Mouse (Mus musculus) lung, adult 18-20 months (tissue): ENCODE results near the gene Hoxd10.

ENCODE experiments used
- DNase-seq, 2 experiments: peaks; one replicate each; pipeline ENCODE4 v3.0.0; 2022; ENCODE audit warnings: mixed read lengths in 2 of 2

The Hoxd10 gene

GRCm38 (mm10) chr2:74696442-74697335, 5.0 kb downstream of the Hoxd10 start:
- DNase-seq, result no peak

DNA sequence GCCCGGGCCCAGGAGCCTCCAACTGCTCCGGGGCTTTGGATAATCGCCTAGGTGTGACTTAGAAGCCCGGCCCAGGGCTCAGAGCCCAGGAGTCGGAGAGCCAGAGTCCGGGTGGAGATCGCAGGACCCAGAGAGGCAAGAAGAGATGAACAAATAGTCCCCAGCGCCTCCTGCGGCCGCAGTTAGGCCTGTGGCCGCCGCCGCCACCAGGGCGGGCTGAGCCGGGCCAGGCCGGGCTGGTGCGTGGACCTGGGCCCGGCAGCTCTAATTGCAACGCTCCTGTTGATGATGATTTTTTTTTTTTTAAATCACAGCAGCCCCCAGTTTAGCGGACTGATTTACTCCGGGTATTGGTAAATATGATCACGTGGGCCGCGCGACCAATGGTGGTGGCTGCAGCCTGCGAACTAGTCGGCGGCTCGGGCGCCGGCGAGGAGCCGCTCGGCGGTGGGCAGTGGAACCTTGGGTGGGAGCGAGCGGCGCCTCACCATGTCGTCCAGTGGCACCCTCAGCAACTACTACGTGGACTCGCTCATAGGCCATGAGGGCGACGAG, 5.9 kb downstream of the Hoxd10 start, which contains the start of gene Hoxd9:
Gene Hoxd9, plus strand, starts transcription at position 161 of the 555 bp plus-strand sequence.
- DNase-seq, result no peak

DNA sequence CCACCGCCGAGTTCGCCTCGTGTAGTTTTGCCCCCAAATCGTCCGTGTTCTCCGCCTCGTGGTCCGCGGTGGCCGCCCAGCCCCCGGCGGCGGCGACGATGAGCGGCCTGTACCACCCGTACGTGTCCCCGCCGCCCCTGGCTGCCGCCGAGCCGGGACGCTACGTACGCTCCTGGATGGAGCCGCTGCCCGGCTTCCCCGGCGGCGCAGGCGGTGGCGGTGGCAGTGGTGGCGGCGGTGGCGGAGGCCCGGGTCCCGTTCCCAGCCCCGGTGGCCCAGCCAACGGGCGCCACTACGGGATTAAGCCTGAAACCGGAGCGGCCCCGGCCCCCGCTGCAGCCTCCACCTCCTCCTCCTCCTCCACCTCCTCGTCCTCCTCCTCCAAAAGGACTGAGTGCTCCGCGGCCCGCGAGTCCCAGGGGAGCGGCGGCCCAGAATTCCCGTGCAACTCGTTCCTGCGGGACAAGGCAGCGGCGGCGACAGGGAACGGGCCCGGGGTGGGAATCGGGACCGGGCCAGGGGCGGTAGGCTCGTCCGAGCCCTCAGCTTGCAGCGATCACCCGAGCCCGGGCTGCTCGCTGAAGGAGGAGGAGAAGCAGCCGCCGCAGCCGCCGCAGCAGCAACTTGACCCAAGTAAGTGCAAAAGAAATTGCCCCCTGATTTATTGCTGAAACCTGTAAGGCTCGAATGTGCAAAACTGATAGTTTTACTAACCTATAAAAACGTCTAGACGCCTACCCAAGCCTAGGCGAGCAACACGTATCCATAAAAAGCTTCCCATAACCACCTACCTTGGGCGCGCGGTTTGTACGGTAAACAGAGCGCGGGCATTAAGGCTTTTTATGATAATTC, 6.7 kb downstream of the Hoxd10 start:
- no peak for DNase-seq

DNA sequence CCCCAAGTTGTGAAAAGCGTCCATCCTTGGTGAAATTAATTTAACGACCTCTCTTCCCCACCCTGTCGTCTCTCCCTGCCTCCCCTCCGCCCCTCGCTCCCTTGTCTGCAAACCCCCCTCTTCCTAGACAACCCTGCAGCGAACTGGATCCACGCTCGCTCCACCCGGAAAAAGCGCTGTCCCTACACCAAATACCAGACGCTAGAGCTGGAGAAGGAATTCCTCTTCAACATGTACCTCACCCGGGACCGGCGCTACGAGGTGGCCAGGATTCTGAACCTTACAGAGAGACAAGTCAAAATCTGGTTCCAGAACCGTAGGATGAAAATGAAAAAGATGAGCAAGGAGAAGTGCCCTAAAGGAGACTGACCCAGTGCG, 7.3 kb downstream of the Hoxd10 start:
- DNase-seq, result no peak

- no peak for DNase-seq
Observed at GRCm38 (mm10) chr2:74699664-74700545, 8.2 kb downstream of the Hoxd10 start.

- no peak for DNase-seq
Observed at GRCm38 (mm10) chr2:74700546-74701112, 8.9 kb downstream of the Hoxd10 start.

- DNase-seq, result peak; percentile 49 to 53
Observed at GRCm38 (mm10) chr2:74701949-74702819, 10.5 kb downstream of the Hoxd10 start.

DNA sequence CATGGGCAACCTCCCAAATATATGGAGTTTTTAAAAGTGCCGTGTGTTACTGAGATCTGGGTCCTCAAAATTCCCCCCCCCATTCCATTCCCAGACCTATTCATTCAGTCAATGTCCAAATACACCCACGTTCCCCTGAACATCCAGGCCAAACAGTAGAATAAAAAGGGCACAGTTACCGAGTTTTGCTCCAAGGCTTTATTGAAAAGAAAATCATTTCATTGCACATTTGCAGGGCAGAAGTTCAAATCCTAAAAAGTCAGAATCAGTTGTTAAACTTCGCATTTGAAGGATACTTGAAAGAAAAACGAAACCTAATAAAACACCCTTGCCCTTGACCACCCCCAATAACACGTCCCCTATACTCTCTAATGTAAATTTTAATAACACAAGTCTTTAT, 11.1 kb downstream of the Hoxd10 start:
- no peak for DNase-seq

DNA sequence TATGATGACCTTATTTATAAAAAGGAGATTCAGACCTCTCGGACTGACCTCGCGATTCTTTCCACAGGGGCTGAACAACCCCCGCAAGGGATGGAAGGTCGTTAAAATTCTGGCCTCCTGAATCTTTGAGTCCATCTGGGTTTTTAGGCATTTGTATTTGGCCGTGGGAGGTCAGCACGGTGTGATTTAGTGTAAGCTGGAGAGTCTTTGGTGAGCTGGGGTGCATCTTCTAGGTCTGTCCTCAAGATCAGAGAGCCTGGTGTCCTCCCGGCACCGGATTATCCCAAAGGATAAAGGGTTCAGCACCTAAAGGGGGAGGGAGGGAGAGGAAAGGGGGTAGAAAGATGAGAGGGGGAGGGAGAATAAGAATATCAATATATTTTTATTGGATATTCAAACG, 11.6 kb downstream of the Hoxd10 start:
- DNase-seq, result no peak

DNA sequence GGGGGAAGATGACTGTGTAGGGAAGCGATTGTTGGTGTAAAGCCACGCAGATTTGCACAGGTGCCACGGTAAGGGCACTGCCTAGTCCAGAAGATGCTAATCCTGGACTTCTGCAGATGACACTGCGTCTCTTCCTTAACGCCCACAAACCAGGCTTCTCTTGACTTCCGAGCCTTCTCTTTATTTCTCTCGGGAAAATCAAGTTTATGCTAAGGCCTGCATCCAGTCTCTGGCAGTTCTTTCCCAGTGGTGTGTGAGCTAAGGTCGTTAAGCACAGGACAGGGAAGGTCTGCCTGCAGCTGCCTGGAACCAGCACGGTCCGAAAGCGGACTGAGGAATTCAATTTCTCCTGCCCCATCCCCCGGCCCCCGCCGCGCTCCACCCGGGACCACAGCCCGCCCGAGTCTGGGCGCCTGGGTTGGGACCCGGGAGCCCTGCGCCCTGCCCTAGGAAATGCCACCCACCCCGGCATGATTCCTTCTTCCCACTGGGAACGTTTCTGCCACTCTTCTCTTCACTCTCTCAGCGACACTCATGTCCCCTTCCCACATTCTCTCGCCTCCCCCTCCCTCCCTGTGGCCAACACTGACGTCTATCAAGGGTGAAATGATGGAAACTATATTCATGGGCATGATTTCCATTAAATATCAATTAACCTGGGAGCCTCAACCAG, 12.1 kb downstream of the Hoxd10 start:
- no peak for DNase-seq

DNA sequence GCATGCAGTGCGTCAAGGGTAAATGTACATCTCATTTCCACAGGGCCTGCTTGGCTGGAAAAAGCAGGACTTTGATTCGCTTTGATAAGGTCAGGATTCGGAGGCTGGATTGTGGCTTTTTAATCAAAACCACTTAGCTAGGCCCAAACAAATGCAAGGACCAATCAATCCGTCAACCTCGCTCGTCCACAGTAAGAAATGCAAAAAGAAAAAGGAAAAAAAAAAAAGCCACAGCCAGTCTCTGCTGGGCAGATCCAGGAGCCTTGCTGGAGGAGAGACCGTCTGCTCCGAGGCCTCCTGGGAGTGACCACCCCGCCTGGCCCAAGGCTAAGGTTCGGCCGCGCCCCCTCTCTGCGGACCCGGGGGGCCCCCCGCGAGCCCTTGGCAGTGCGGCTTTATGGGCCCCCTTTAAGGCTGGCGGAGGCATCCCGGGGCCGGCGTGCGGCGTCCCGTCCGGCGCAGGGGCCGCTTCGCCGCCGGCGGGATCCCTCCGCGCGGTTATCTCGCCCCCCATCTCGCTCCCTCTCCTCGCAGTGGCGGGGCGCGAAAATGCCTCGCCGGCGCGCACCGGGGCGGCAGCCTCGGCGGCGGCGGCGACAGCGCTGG, 12.8 kb downstream of the Hoxd10 start, which contains the start of gene Hoxd8:
Gene Hoxd8, plus strand, starts transcription at position 223 of the 606 bp plus-strand sequence.
- DNase-seq, result no peak

- DNase-seq, result no peak
Observed at GRCm38 (mm10) chr2:74704999-74705466, 13.3 kb downstream of the Hoxd10 start.

- no peak for DNase-seq
Observed at GRCm38 (mm10) chr2:74705467-74706089, 13.9 kb downstream of the Hoxd10 start.

DNA sequence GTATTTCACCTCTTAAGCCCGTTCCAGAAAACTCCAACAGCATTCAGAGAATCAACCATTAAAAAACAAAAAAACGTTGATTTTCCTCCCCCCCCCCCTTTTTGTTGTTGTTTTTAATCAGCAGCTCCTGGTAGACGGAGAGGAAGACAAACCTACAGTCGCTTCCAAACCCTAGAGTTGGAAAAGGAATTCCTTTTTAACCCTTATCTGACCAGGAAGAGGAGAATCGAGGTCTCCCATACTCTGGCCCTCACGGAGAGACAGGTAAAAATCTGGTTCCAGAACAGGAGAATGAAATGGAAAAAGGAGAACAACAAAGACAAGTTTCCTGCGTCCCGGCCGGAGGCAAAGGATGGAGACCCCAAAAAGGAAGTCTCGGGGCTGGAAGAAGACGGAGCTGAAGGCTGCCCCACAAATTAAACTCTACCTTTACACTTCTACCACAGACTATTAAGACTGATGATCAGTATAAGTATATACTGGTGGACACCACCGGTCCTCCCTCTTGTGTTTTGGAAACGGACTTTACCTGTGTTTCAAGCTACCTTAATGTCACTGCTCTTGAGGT, 14.8 kb downstream of the Hoxd10 start:
- DNase-seq, result no peak

- no peak for DNase-seq
Observed at GRCm38 (mm10) chr2:74707599-74707998, 15.9 kb downstream of the Hoxd10 start.

DNA sequence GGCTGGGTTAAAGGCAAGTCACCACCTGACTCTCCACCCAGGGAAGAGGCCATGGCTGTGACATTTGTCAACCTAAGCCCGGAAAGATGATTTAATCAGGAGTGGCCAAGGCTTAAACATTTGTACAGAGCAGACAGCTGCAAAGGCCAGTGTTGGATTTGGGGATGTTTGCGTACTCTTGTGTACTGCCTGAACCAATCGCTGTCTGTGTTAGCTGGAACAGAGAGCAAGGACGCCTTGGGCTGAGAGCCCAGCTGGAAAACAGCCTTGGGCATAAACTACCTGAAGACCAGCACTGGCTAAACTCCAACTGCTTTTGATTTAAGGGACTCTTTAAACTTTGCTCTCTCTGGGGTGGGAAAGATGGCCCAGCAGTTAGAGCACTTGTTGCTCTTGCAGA, 17.0 kb downstream of the Hoxd10 start:
- no peak for DNase-seq

- DNase-seq, result no peak
Observed at GRCm38 (mm10) chr2:74709465-74710419, 18.0 kb downstream of the Hoxd10 start.
